Mouse (Mus musculus) midbrain, embryonic 14.5 days (tissue): ENCODE results near the gene Bmi1. TPM values are rescaled to one million over a fixed set of nuclear protein-coding genes. Genes with fewer than 3 reads are reported as not detected.

Experiments used
- ATAC-seq: fragments of 200-750 bp; cut with Nextera tagmentation; 2 replicates; pipeline ENCODE4 v1.8.0; 2017; ENCODE audit warnings: moderate number of reproducible peaks, moderate library complexity; ENCODE audit not compliant: low FRiP score, low TSS enrichment
- DNase-seq: peaks from one replicate; pipeline ENCODE4 v3.0.0-alpha.2; 2015
- H3K27ac ChIP-seq: fragments of 300-500 bp; sonication (generic); replicated peaks from 2 replicates; pipeline ENCODE4 v1.5.1; 2014; ENCODE audit warnings: mild to moderate bottlenecking, low read depth, low read length, moderate library complexity
- H3K27me3 ChIP-seq: fragments of 300-500 bp; sonication (generic); 2 replicates; pipeline ENCODE4 v1.6.1; 2014; ENCODE audit warnings: low read length, control low read depth, mixed read lengths; ENCODE audit not compliant: control insufficient read depth, insufficient read depth
- H3K36me3 ChIP-seq: fragments of 300-500 bp; sonication (generic); 2 replicates; pipeline ENCODE4 v1.6.1; 2014; ENCODE audit warnings: low read length, control low read depth; ENCODE audit not compliant: control insufficient read depth, insufficient read depth
- H3K4me1 ChIP-seq: fragments of 300-500 bp; sonication (generic); 2 replicates; pipeline ENCODE4 v1.6.1; 2014; ENCODE audit warnings: mild to moderate bottlenecking, antibody characterized with exemption, low read length, control low read depth; ENCODE audit not compliant: control insufficient read depth, insufficient read depth
- H3K4me2 ChIP-seq: fragments of 300-500 bp; sonication (generic); 2 replicates; pipeline ENCODE4 v1.6.1; 2014; ENCODE audit warnings: mild to moderate bottlenecking, low read length, moderate library complexity
- H3K4me3 ChIP-seq: fragments of 300-500 bp; sonication (generic); replicated peaks from 2 replicates; pipeline ENCODE4 v1.5.1; 2014; ENCODE audit warnings: low read depth, low read length
- H3K9ac ChIP-seq: fragments of 300-500 bp; sonication (generic); replicated peaks from 2 replicates; pipeline ENCODE4 v1.6.1; 2014; ENCODE audit warnings: mild to moderate bottlenecking, low read length, moderate library complexity
- H3K9me3 ChIP-seq: fragments of 300-500 bp; sonication (generic); 2 replicates; pipeline ENCODE4 v1.6.1; 2016; ENCODE audit warnings: low read length, control low read depth, mixed read lengths; ENCODE audit not compliant: control insufficient read depth
- WGBS: fragments of 180-500 bp; shearing (Covaris S2); extraction: QIAGEN DNeasy Blood & Tissue Kit; methylation state at CpG from one replicate; pipeline ENCODE4 v1.1.7; 2014; 5-methylcytosine and 5-hydroxymethylcytosine counted together
- polyA plus RNA-seq: library from polyadenylated mRNA; unstranded; fragments of >200 nt; fragmentation: Nextera tagmentation; extraction: Ambion mirVana; gene quantifications from 2 replicates; pipeline ENCODE4 v1.2.1, GENCODE M21; 2014

The Bmi1 gene
- polyA plus RNA-seq: 34.1 and 43.6 TPM in 2 replicates

DNA sequence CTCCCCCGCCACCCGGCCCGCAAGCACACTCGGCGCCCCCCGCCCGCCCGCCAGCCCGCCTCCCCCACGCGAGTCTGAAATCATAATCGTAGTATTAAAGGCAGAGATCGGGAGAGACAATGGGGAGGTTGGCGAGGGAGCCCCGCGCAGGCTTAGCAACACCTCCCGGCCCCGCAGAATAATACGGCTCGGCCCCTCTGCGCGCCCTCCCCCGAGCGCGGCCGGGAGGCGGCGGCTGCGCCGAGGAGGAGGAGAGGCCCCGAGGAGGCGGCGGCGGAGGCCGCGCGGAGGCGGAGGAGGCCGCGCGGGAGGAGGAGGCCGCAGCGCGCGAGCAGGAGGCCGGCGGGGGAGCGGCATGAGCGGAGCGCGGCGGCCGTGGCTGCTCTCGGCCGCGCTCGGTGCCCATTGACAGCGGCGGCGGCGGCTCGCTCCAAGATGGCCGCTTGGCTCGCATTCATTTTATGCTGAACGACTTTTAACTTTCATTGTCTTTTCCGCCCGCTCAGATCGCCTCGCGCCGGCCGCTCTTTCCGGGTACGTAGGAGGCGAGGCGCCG lies at the start of gene Bmi1:
Bmi1 (plus strand) TSS at position 83 of the 556 bp plus-strand sequence.
- no peaks in the 10 kb centered on the region for H3K9me3 ChIP-seq
- peaks cover 46% of the 10 kb centered on the region for H3K27me3 ChIP-seq
- H3K4me1 ChIP-seq: peaks cover 35% of the 10 kb centered on the region
- peak within 1 kb of the TSS; percentile 82 for H3K4me2 ChIP-seq
- H3K36me3 ChIP-seq: 0 out of 2 replicates have a peak, but pooled peaks cover under 1% of the 10 kb centered on the region
- peak within 1 kb of the TSS; percentile 98 for H3K9ac ChIP-seq
- DNase-seq: peak; percentile 82
- peak within 1 kb of the TSS; percentile 99 for H3K27ac ChIP-seq
- H3K4me3 ChIP-seq: peak within 1 kb of the TSS; percentile 78
- under 1% methylated on average over 71 of the region's 77 CpGs for WGBS
- ATAC-seq: peak; percentile 73

DNA sequence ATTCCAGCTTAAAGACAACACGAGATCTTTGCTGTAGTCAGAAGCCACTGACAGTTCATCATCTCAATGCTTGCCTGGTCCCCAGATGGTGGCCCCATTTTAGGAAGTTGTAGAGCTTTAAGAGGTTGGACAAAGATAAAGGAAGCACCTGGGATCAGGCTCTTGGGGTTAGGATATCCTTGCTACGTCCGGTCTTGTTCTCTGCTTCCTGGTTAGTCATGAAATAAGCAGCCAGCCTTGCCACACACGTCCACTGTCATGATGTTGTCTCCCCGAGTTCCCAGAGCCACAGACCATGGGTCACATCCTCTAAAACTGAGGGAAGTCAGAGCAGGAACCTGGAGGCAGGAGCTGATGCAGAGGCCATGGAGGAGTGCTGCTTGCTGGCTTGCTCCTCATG lies 46.3 kb upstream of the Bmi1 start:
- H3K27me3 ChIP-seq: no peaks in the 10 kb centered on the region
- H3K27ac ChIP-seq: no peak overlapping the region
- H3K4me1 ChIP-seq: no peaks in the 10 kb centered on the region
- H3K4me3 ChIP-seq: no peak overlapping the region
- H3K36me3 ChIP-seq: no peaks in the 10 kb centered on the region
- no peak overlapping the region for H3K9ac ChIP-seq
- H3K9me3 ChIP-seq: 0 out of 2 replicates have a peak, but pooled peaks cover 3% of the 10 kb centered on the region
- DNase-seq: no peak
- ATAC-seq: no peak
- H3K4me2 ChIP-seq: no peak overlapping the region
- WGBS: 83% methylated on average over 5 of the region's 5 CpGs

DNA sequence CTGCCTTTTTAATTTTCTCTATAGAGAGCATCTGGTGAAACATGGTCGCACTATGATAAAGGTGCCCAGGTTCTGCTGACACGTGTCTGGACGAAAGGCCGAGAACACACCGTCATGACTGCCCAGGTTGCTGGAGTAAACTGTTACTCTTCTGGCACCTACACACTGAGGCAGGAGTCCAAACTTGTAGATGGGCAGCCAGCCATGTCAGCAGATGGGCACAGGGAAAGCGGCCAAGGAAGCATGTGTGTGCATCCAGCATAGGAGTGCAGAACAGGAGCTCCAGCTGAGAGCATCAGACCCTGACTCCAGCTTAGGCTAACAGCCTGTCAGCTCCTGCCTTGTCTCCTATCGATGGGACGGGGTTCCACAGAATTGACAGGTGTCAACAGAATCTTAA lies 41.8 kb upstream of the Bmi1 start:
- H3K4me3 ChIP-seq: no peak overlapping the region
- H3K27ac ChIP-seq: no peak overlapping the region
- 80% methylated on average over 8 of the region's 8 CpGs for WGBS
- no peak overlapping the region for H3K4me2 ChIP-seq
- no peaks in the 10 kb centered on the region for H3K36me3 ChIP-seq
- ATAC-seq: no peak
- no peaks in the 10 kb centered on the region for H3K9me3 ChIP-seq
- peak; percentile 61 for DNase-seq
- no peaks in the 10 kb centered on the region for H3K4me1 ChIP-seq
- H3K27me3 ChIP-seq: no peaks in the 10 kb centered on the region
- no peak overlapping the region for H3K9ac ChIP-seq

DNA sequence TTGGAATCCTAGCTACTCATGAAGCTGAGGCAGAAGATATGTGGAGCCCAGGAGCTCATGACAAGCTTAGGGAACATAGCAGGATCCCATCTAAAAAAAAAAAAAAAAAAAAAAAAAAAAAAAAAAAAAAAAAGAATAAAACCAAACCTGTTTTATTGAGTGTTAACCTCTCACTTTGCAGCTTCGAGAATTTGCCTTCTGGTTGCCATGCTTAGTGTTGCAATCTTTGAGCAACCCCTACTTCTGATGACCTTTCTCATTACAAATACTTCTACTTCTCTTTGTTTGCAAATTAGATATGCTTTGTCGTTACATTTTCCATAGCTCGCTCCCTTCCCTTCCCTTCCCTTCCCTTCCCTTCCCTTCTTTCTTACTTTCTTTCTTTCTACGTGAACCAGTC lies 28.3 kb upstream of the Bmi1 start:
- Histone ChIP-seq H3K36me3 (no peaks in the 10 kb centered on the region), H3K9me3 (no peaks in the 10 kb centered on the region), H3K9ac (no peak overlapping the region), H3K27ac (no peak overlapping the region), H3K4me1 (no peaks in the 10 kb centered on the region), H3K4me2 (no peak overlapping the region), H3K27me3 (no peaks in the 10 kb centered on the region), H3K4me3 (no peak overlapping the region)
- WGBS: 74% methylated on average over 4 of the region's 4 CpGs
- DNase-seq (no peak), ATAC-seq (no peak)

DNA sequence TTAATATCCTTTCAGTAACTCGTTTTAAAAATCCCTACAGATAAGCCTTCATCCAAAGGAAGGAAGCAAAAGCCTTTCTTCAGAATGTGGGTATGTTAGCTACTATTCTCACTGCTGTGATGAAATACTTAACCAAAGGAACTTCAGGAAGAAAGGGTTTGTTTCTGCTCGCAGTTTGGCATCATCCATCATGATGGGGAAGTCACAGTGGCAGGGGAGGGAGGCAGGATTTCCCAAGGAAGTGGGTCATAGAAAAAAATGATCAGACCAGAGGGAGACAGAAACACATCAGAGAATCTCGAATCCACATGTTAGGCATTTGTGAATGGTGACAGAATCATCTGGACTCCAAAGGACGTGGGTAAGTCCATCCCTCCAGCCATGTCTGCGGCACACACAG lies 22.0 kb upstream of the Bmi1 start:
- Histone ChIP-seq H3K27ac (no peak overlapping the region), H3K9me3 (no peaks in the 10 kb centered on the region), H3K4me2 (no peak overlapping the region), H3K36me3 (no peaks in the 10 kb centered on the region), H3K4me3 (no peak overlapping the region), H3K4me1 (no peaks in the 10 kb centered on the region), H3K9ac (no peak overlapping the region), H3K27me3 (no peaks in the 10 kb centered on the region)
- DNase-seq: no peak
- 82% methylated on average over 5 of the region's 5 CpGs for WGBS
- no peak for ATAC-seq

DNA sequence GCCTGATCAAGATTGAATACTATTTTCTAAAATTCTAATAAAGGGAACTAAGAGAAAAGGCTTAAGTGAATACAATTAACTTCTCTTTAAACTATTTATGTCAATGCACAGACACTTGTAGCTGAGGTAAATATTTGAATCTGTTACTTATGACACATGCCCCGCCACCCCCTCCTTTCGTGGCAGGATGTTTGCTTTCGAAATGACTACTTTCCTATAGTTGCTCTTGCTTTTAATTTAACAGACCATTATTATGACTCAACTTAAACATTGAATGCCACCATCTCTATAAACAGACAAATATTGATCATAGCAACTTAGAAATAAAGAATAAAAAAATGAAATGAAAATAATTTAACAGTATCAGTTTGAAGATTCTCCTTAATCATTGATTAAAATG lies 12.8 kb upstream of the Bmi1 start:
- DNase-seq: no peak
- Histone ChIP-seq H3K4me2 (no peak overlapping the region), H3K27ac (no peak overlapping the region), H3K27me3 (peaks cover 4% of the 10 kb centered on the region; the same call in 1 of the 2 replicates), H3K36me3 (no peaks in the 10 kb centered on the region), H3K4me3 (no peak overlapping the region), H3K9ac (no peak overlapping the region), H3K9me3 (no peaks in the 10 kb centered on the region), H3K4me1 (no peaks in the 10 kb centered on the region)
- 94% methylated on average over 3 of the region's 3 CpGs for WGBS
- no peak for ATAC-seq

DNA sequence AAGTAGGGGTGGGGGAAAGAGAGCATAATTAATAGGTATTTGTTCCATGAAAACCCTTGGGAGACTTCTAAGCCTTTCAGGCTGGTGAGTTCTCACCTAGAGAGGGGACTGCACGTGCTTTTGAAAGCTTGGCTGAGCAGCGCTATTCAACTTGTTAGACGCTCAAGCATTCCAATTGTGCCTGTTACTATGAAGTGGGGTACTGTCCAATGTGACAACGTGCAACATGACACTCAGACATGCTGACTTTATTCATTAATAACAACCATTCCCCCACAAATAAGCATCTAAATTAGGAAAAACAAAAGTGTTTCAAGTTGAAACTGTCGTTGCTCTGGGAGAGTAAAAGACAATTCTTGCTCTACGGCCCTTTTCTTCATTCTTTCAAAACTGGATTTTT lies 5.8 kb upstream of the Bmi1 start:
- Histone ChIP-seq H3K36me3 (no peaks in the 10 kb centered on the region), H3K4me1 (peaks cover 11% of the 10 kb centered on the region; the same call in 1 of the 2 replicates), H3K27ac (no peak overlapping the region), H3K9ac (no peak overlapping the region), H3K27me3 (peaks cover 22% of the 10 kb centered on the region), H3K4me2 (0 out of 2 replicates have a peak overlapping the region, but pooled peaks have one; percentile 1), H3K4me3 (no peak overlapping the region), H3K9me3 (no peaks in the 10 kb centered on the region)
- DNase-seq: peak; percentile 50
- WGBS: 6% methylated on average over 6 of the region's 6 CpGs
- no peak for ATAC-seq

- Histone ChIP-seq H3K9ac (peak within 1 kb of the TSS; percentile 99), H3K4me1 (peaks cover 12% of the 10 kb centered on the region; the same call in 1 of the 2 replicates), H3K4me2 (peak within 1 kb of the TSS; percentile 90), H3K27me3 (peaks cover 22% of the 10 kb centered on the region), H3K9me3 (no peaks in the 10 kb centered on the region), H3K27ac (peak within 1 kb of the TSS; percentile 99), H3K36me3 (no peaks in the 10 kb centered on the region), H3K4me3 (peak within 1 kb of the TSS; percentile 84)
- WGBS: under 1% methylated on average over 91 of the region's 91 CpGs
- ATAC-seq (peak; percentile 87), DNase-seq (peak; percentile 97)
Measured at GRCm38 (mm10) chr2:18672133-18672765, 4.6 kb upstream of the Bmi1 start, which contains the start of gene Commd3. Commd3 (plus strand) TSS chr2:18672384.

DNA sequence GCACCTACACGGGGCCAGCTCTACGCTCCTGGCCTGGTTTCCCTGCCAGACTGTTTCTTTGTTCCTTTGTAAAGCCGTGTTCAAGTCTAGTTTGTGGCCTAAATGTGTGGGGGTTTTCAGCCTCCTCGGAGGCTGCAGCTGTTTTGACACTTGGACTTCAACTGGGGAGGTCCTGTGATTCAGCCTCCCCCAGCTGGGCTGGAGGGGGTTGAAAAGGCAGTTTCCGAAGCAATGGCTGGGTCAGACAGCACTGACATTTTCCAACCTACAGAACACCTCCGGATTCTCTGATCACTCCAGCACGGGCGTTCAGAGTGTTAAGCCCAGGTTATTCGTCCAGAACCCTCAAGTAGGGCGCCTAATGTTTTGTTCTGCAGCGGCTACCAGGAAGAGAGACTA lies 4.1 kb upstream of the Bmi1 start:
- H3K36me3 ChIP-seq: no peaks in the 10 kb centered on the region
- H3K27me3 ChIP-seq: peaks cover 22% of the 10 kb centered on the region
- 1% methylated on average over 11 of the region's 11 CpGs for WGBS
- H3K27ac ChIP-seq: peak overlapping the region; percentile 99
- H3K9ac ChIP-seq: peak overlapping the region; percentile 99
- peak overlapping the region; percentile 90 for H3K4me2 ChIP-seq
- DNase-seq: peak; percentile 63
- no peak for ATAC-seq
- peaks cover 12% of the 10 kb centered on the region; the same call in 1 of the 2 replicates for H3K4me1 ChIP-seq
- peak overlapping the region; percentile 84 for H3K4me3 ChIP-seq
- no peaks in the 10 kb centered on the region for H3K9me3 ChIP-seq
